Mouse (Mus musculus): Measurements from ENCODE around the gene Mtss1l. TPM values are rescaled to one million over a fixed set of nuclear protein-coding genes. Genes with fewer than 3 reads are reported as not detected.

The Mtss1l gene
- polyA plus RNA-seq, 1 experiment from 2014 or later: 5.7 TPM

DNA sequence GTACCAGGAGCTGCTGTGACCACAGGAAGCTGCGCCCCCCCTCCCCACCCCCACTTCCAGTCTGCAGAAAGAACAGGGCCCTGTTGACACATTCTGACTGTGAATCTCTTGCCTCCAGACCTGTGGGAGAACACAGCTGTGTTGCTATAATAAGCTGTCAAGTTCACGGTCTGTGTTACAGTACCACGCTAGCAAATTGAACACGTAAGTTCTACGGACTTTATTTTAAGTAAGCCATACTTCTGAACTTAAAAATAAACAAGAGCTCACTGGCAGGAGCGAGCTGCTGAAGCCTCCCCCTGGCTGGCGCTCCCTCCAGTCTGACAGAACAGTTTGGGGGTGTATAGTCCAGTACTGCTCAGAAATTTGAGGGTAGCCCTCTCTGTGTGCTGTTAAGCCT is 51.2 kb downstream of the Mtss1l start:
- H3K9me3 ChIP-seq (ENCODE audit: control insufficient read depth, low read length): no peaks in the 10 kb centered on the region
- 0 out of 2 replicates have a peak overlapping the region, but pooled peaks have one; percentile 30 for H3K27ac ChIP-seq (replicated peaks)
- H3K27me3 ChIP-seq (ENCODE audit: control insufficient read depth, insufficient read depth, low read length): no peaks in the 10 kb centered on the region
- no peak overlapping the region for H3K4me3 ChIP-seq (ENCODE audit: low read depth, low read length)
- TF ChIP-seq CTCF (IDR thresholded peaks at IDR 0.05; ENCODE audit: low read depth) (no peak), EP300 (optimal IDR thresholded peaks at IDR 0.05) (no peak)
- no peaks in the 10 kb centered on the region; the same call in 1 of the 2 replicates for H3K4me1 ChIP-seq (replicated peaks; ENCODE audit: control insufficient read depth, insufficient read depth)
- H3K36me3 ChIP-seq (ENCODE audit: control insufficient read depth, insufficient read depth, low read length): no peaks in the 10 kb centered on the region
- WGBS: 46% methylated on average over 7 of the region's 7 CpGs
- ATAC-seq (ENCODE audit: low FRiP score, low TSS enrichment) (no peak), DNase-seq (ENCODE audit: low spot score) (no peak)
- no peak overlapping the region; the same call in 1 of the 2 replicates for H3K4me2 ChIP-seq (replicated peaks; ENCODE audit: low read depth)
- H3K9ac ChIP-seq (ENCODE audit: low read length): no peak overlapping the region

DNA sequence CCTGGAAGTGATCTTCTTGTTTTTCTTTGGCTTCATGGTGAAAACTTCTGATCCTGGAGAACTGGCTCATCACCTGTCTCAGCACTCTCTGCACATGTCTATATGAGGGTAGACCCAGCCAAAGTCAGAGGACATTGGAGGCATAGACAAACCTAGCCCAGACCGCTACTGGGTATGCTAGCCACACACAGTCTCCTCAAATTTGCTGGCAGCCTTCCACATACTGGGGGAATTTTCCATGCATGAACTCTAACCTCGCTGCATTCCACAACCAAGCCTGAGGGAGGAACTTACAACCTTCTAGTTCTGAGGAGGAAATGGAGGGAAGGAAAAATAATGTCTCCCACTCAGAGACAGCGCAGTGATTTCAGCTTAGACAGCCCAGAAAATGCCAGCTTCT is 52.8 kb downstream of the Mtss1l start:
- no peaks in the 10 kb centered on the region for H3K36me3 ChIP-seq (ENCODE audit: control insufficient read depth, insufficient read depth, low read length)
- no peak for TF ChIP-seq EP300 (optimal IDR thresholded peaks at IDR 0.05)
- no peak for TF ChIP-seq CTCF (IDR thresholded peaks at IDR 0.05; ENCODE audit: low read depth)
- H3K27ac ChIP-seq (replicated peaks): no peak overlapping the region
- DNase-seq (ENCODE audit: low spot score): no peak
- no peak overlapping the region for H3K4me2 ChIP-seq (replicated peaks; ENCODE audit: low read depth)
- H3K9ac ChIP-seq (ENCODE audit: low read length): no peak overlapping the region
- WGBS: 68% methylated on average over 3 of the region's 3 CpGs
- no peaks in the 10 kb centered on the region; the same call in 1 of the 2 replicates for H3K4me1 ChIP-seq (replicated peaks; ENCODE audit: control insufficient read depth, insufficient read depth)
- H3K4me3 ChIP-seq (ENCODE audit: low read depth, low read length): no peak overlapping the region
- H3K9me3 ChIP-seq (ENCODE audit: control insufficient read depth, low read length): no peaks in the 10 kb centered on the region
- ATAC-seq (ENCODE audit: low FRiP score, low TSS enrichment): no peak
- no peaks in the 10 kb centered on the region for H3K27me3 ChIP-seq (ENCODE audit: control insufficient read depth, insufficient read depth, low read length)

DNA sequence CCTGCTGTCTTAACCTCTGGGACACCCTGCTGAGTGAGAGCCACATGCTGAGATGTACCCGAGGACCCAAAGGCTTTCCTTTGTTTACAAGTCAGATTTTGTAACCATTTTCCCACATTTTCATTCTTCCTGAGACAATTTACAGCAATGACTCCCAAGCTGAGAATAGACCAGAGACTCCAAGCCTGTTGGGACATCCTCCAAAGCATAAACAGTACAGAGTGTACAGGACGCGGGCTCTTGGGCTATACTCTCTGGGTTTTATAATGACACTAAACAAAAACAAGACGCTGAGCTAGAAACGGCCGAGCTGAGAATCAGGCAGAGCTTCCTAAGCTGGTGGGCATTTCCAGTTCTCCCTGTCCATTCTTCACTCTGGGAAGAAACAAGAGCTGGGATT is 53.4 kb downstream of the Mtss1l start:
- no peak for DNase-seq (ENCODE audit: low spot score)
- Histone ChIP-seq H3K9me3 (ENCODE audit: control insufficient read depth, low read length) (no peaks in the 10 kb centered on the region), H3K36me3 (ENCODE audit: control insufficient read depth, insufficient read depth, low read length) (no peaks in the 10 kb centered on the region), H3K4me2 (replicated peaks; ENCODE audit: low read depth) (no peak overlapping the region), H3K27me3 (ENCODE audit: control insufficient read depth, insufficient read depth, low read length) (no peaks in the 10 kb centered on the region), H3K4me3 (ENCODE audit: low read depth, low read length) (no peak overlapping the region), H3K27ac (replicated peaks) (no peak overlapping the region), H3K9ac (ENCODE audit: low read length) (no peak overlapping the region), H3K4me1 (replicated peaks; ENCODE audit: control insufficient read depth, insufficient read depth) (no peaks in the 10 kb centered on the region; the same call in 1 of the 2 replicates)
- TF ChIP-seq EP300 (optimal IDR thresholded peaks at IDR 0.05): no peak
- TF ChIP-seq CTCF (IDR thresholded peaks at IDR 0.05; ENCODE audit: low read depth): no peak
- 63% methylated on average over 6 of the region's 6 CpGs for WGBS
- no peak for ATAC-seq (ENCODE audit: low FRiP score, low TSS enrichment)

DNA sequence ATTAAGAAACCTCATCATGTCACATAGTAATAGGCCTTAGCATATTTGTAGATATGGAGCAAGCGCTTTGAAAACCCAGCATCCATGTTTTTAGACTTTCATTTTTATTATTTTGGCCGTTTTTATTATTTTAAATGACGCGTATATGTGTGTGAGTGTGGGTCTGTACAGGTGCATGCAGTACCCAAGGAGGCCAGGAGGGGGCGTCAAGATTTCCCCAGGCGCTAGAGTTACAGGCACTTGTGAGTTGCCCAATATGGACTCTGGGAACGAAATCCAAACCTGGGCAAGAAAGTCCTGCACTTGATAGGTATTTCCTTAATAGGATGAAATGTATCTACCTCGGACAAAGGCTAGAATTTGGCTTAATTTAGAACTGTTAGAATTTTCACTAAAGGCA is 54.0 kb downstream of the Mtss1l start:
- Histone ChIP-seq H3K27me3 (ENCODE audit: control insufficient read depth, insufficient read depth, low read length) (no peaks in the 10 kb centered on the region), H3K9ac (ENCODE audit: low read length) (no peak overlapping the region), H3K4me3 (ENCODE audit: low read depth, low read length) (no peak overlapping the region), H3K9me3 (ENCODE audit: control insufficient read depth, low read length) (no peaks in the 10 kb centered on the region), H3K4me1 (replicated peaks; ENCODE audit: control insufficient read depth, insufficient read depth) (no peaks in the 10 kb centered on the region; the same call in 1 of the 2 replicates), H3K27ac (replicated peaks) (no peak overlapping the region), H3K36me3 (ENCODE audit: control insufficient read depth, insufficient read depth, low read length) (no peaks in the 10 kb centered on the region), H3K4me2 (replicated peaks; ENCODE audit: low read depth) (no peak overlapping the region)
- no peak for ATAC-seq (ENCODE audit: low FRiP score, low TSS enrichment)
- no peak for DNase-seq (ENCODE audit: low spot score)
- 78% methylated on average over 8 of the region's 8 CpGs for WGBS
- TF ChIP-seq CTCF (IDR thresholded peaks at IDR 0.05; ENCODE audit: low read depth) (peak; percentile 59), EP300 (optimal IDR thresholded peaks at IDR 0.05) (no peak)

DNA sequence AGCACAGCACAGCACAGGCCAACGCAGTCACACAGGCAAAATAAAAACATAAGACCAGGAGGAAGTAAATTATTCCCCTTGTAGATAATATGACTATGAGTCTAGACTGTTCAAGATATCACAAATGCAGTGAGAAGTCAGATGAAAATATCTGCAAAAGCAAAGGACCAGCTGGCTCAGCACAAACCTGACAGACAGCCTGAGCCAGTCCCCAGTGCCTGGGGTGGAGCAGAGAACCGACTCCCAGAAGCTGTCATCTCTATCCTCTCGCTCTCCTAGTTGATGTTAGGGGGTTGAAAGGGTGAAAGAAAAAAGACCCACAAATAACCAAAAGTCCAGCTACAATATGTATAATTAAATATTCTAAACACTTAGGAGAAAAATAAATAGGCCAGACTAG is 54.4 kb downstream of the Mtss1l start:
- Histone ChIP-seq H3K27me3 (ENCODE audit: control insufficient read depth, insufficient read depth, low read length) (no peaks in the 10 kb centered on the region), H3K4me2 (replicated peaks; ENCODE audit: low read depth) (no peak overlapping the region), H3K36me3 (ENCODE audit: control insufficient read depth, insufficient read depth, low read length) (no peaks in the 10 kb centered on the region), H3K27ac (replicated peaks) (no peak overlapping the region), H3K9me3 (ENCODE audit: control insufficient read depth, low read length) (no peaks in the 10 kb centered on the region), H3K4me3 (ENCODE audit: low read depth, low read length) (no peak overlapping the region), H3K4me1 (replicated peaks; ENCODE audit: control insufficient read depth, insufficient read depth) (no peaks in the 10 kb centered on the region; the same call in 1 of the 2 replicates), H3K9ac (ENCODE audit: low read length) (no peak overlapping the region)
- 66% methylated on average over 3 of the region's 3 CpGs for WGBS
- ATAC-seq (ENCODE audit: low FRiP score, low TSS enrichment): no peak
- DNase-seq (ENCODE audit: low spot score): no peak
- TF ChIP-seq EP300 (optimal IDR thresholded peaks at IDR 0.05) (no peak), CTCF (IDR thresholded peaks at IDR 0.05; ENCODE audit: low read depth) (no peak)

DNA sequence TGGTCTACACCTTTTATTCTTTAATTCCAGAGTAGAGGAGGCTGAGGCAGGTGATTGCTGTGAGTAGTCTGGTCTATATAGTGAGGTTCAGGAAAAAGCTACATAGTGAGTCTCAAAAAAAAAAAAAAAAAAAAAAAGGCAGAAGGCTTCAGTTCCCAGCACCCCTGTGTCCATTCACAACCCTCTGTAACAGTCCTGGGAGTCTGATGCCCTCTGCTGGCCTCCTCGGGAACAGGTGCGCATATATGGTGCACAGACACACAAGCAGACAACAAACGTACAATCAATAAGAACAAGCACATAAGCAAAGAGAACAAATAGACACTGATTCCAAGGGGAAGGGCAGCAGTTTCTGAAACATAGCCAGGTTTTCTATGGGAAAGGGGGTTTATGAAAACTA is 55.1 kb downstream of the Mtss1l start:
- no peaks in the 10 kb centered on the region for H3K36me3 ChIP-seq (ENCODE audit: control insufficient read depth, insufficient read depth, low read length)
- no peaks in the 10 kb centered on the region for H3K9me3 ChIP-seq (ENCODE audit: control insufficient read depth, low read length)
- no peak overlapping the region for H3K4me3 ChIP-seq (ENCODE audit: low read depth, low read length)
- TF ChIP-seq CTCF (IDR thresholded peaks at IDR 0.05; ENCODE audit: low read depth): peak; percentile 27
- no peak for TF ChIP-seq EP300 (optimal IDR thresholded peaks at IDR 0.05)
- 90% methylated on average over 3 of the region's 3 CpGs for WGBS
- no peaks in the 10 kb centered on the region for H3K27me3 ChIP-seq (ENCODE audit: control insufficient read depth, insufficient read depth, low read length)
- ATAC-seq (ENCODE audit: low FRiP score, low TSS enrichment) (no peak), DNase-seq (ENCODE audit: low spot score) (no peak)
- H3K4me1 ChIP-seq (replicated peaks; ENCODE audit: control insufficient read depth, insufficient read depth): no peaks in the 10 kb centered on the region; the same call in 1 of the 2 replicates
- no peak overlapping the region for H3K4me2 ChIP-seq (replicated peaks; ENCODE audit: low read depth)
- H3K9ac ChIP-seq (ENCODE audit: low read length): no peak overlapping the region
- H3K27ac ChIP-seq (replicated peaks): no peak overlapping the region

Data from stomach, postnatal 0 days (tissue).